Mouse (Mus musculus): ENCODE measurements around the gene Fbxw21. TPM values are rescaled to one million over a fixed set of nuclear protein-coding genes. Genes with fewer than 3 reads are reported as not detected.

Gene Fbxw21
- polyA plus RNA-seq, 1 experiment from 2014 or later, result not detected

GRCm38 (mm10) chr9:109110240-109110639 lies 51.6 kb downstream of the Fbxw21 start:
- Histone ChIP-seq H3K36me3 (replicated peaks) (peaks cover 92% of the 10 kb centered on the region), H3K9me3 (no peaks in the 10 kb centered on the region), H3K27ac (no peak overlapping the region), H3K4me3 (no peak overlapping the region), H3K27me3 (replicated peaks) (no peaks in the 10 kb centered on the region), H3K9ac (no peak overlapping the region), H3K4me2 (no peak overlapping the region), H3K4me1 (no peaks in the 10 kb centered on the region)
- 93% methylated on average over 11 of the region's 11 CpGs for WGBS
- ATAC-seq (replicated peaks), result no peak

GRCm38 (mm10) chr9:109107341-109107740 lies 54.5 kb downstream of the Fbxw21 start:
- peaks cover 77% of the 10 kb centered on the region for H3K36me3 ChIP-seq (replicated peaks)
- peaks cover 7% of the 10 kb centered on the region; the same call in 1 of the 2 replicates for H3K4me1 ChIP-seq
- ATAC-seq (replicated peaks), result no peak
- H3K4me3 ChIP-seq, result no peak overlapping the region
- H3K9me3 ChIP-seq, result no peaks in the 10 kb centered on the region
- H3K27me3 ChIP-seq (replicated peaks), result no peaks in the 10 kb centered on the region
- H3K9ac ChIP-seq, result no peak overlapping the region
- H3K4me2 ChIP-seq, result no peak overlapping the region
- 79% methylated on average over 5 of the region's 6 CpGs for WGBS
- H3K27ac ChIP-seq, result no peak overlapping the region

GRCm38 (mm10) chr9:109105648-109106047 lies 56.2 kb downstream of the Fbxw21 start:
- Histone ChIP-seq H3K4me1 (peaks cover 7% of the 10 kb centered on the region; the same call in 1 of the 2 replicates), H3K4me3 (no peak overlapping the region), H3K36me3 (replicated peaks) (peaks cover 64% of the 10 kb centered on the region), H3K9me3 (no peaks in the 10 kb centered on the region), H3K9ac (no peak overlapping the region), H3K27me3 (replicated peaks) (no peaks in the 10 kb centered on the region), H3K4me2 (no peak overlapping the region), H3K27ac (no peak overlapping the region)
- no peak for ATAC-seq (replicated peaks)
- WGBS, result 95% methylated on average over 12 of the region's 12 CpGs

- no peak; the same call in 1 of the 2 replicates for ATAC-seq (replicated peaks)
- no peak overlapping the region for H3K9ac ChIP-seq
- H3K36me3 ChIP-seq (replicated peaks), result peaks cover 58% of the 10 kb centered on the region
Measured at GRCm38 (mm10) chr9:109105011-109105410, 56.8 kb downstream of the Fbxw21 start.

GRCm38 (mm10) chr9:109104083-109104482 lies 57.8 kb downstream of the Fbxw21 start:
- 89% methylated on average over 9 of the region's 9 CpGs for WGBS
- peaks cover 51% of the 10 kb centered on the region for H3K36me3 ChIP-seq (replicated peaks)
- ATAC-seq (replicated peaks), result no peak
- no peak overlapping the region for H3K27ac ChIP-seq
- no peaks in the 10 kb centered on the region for H3K9me3 ChIP-seq
- peaks cover 13% of the 10 kb centered on the region for H3K4me1 ChIP-seq
- no peak overlapping the region for H3K4me3 ChIP-seq
- H3K4me2 ChIP-seq, result no peak overlapping the region
- H3K9ac ChIP-seq, result no peak overlapping the region
- no peaks in the 10 kb centered on the region for H3K27me3 ChIP-seq (replicated peaks)

More at GRCm38 (mm10) chr9:109105011-109105410, 56.8 kb downstream of the Fbxw21 start:
- Histone ChIP-seq H3K27ac (peak overlapping the region; percentile 32; the same call in 1 of the 2 replicates), H3K27me3 (replicated peaks) (no peaks in the 10 kb centered on the region), H3K4me2 (no peak overlapping the region), H3K9me3 (no peaks in the 10 kb centered on the region), H3K4me3 (no peak overlapping the region), H3K4me1 (peaks cover 7% of the 10 kb centered on the region; the same call in 1 of the 2 replicates)
- WGBS, result 73% methylated on average over 12 of the region's 12 CpGs

GRCm38 (mm10) chr9:109103250-109103649 lies 58.6 kb downstream of the Fbxw21 start:
- no peaks in the 10 kb centered on the region for H3K9me3 ChIP-seq
- peaks cover 42% of the 10 kb centered on the region for H3K36me3 ChIP-seq (replicated peaks)
- H3K4me1 ChIP-seq, result peaks cover 22% of the 10 kb centered on the region
- 82% methylated on average over 7 of the region's 7 CpGs for WGBS
- H3K27ac ChIP-seq, result no peak overlapping the region
- no peak overlapping the region for H3K4me2 ChIP-seq
- ATAC-seq (replicated peaks), result no peak
- no peak overlapping the region for H3K4me3 ChIP-seq
- no peak overlapping the region for H3K9ac ChIP-seq
- H3K27me3 ChIP-seq (replicated peaks), result no peaks in the 10 kb centered on the region

- peaks cover 37% of the 10 kb centered on the region for H3K36me3 ChIP-seq (replicated peaks)
- H3K9me3 ChIP-seq, result no peaks in the 10 kb centered on the region
- no peak overlapping the region for H3K4me3 ChIP-seq
- H3K27ac ChIP-seq, result no peak overlapping the region
- WGBS, result 96% methylated on average over 3 of the region's 3 CpGs
- H3K4me1 ChIP-seq, result peaks cover 29% of the 10 kb centered on the region
- no peak for ATAC-seq (replicated peaks)
- no peak overlapping the region for H3K4me2 ChIP-seq
- no peak overlapping the region for H3K9ac ChIP-seq
- H3K27me3 ChIP-seq (replicated peaks), result no peaks in the 10 kb centered on the region
Measured at GRCm38 (mm10) chr9:109102541-109102940, 59.3 kb downstream of the Fbxw21 start.

- Histone ChIP-seq H3K27ac (no peak overlapping the region), H3K4me2 (no peak overlapping the region), H3K9ac (no peak overlapping the region), H3K36me3 (replicated peaks) (peaks cover 33% of the 10 kb centered on the region), H3K4me3 (no peak overlapping the region), H3K4me1 (peaks cover 34% of the 10 kb centered on the region), H3K9me3 (no peaks in the 10 kb centered on the region), H3K27me3 (replicated peaks) (no peaks in the 10 kb centered on the region)
- no peak for ATAC-seq (replicated peaks)
- WGBS, result 91% methylated on average over 5 of the region's 5 CpGs
Measured at GRCm38 (mm10) chr9:109101933-109102445, 59.9 kb downstream of the Fbxw21 start.

- H3K27ac ChIP-seq, result no peak overlapping the region
- ATAC-seq (replicated peaks), result no peak
- H3K4me1 ChIP-seq, result peaks cover 44% of the 10 kb centered on the region
- H3K36me3 ChIP-seq (replicated peaks), result peaks cover 17% of the 10 kb centered on the region
- H3K9ac ChIP-seq, result no peak overlapping the region
- no peak overlapping the region for H3K4me3 ChIP-seq
- no peaks in the 10 kb centered on the region for H3K9me3 ChIP-seq
- no peak overlapping the region for H3K4me2 ChIP-seq
- 91% methylated on average over 20 of the region's 20 CpGs for WGBS
- H3K27me3 ChIP-seq (replicated peaks), result no peaks in the 10 kb centered on the region
Measured at GRCm38 (mm10) chr9:109100307-109100928, 61.4 kb downstream of the Fbxw21 start.

- H3K36me3 ChIP-seq (replicated peaks), result peaks cover 11% of the 10 kb centered on the region; the same call in 1 of the 2 replicates
- WGBS, result 51% methylated on average over 6 of the region's 6 CpGs
- H3K4me2 ChIP-seq, result peak overlapping the region; percentile 85
- no peaks in the 10 kb centered on the region for H3K9me3 ChIP-seq
- no peak for ATAC-seq (replicated peaks)
- H3K4me1 ChIP-seq, result peaks cover 45% of the 10 kb centered on the region
- peak overlapping the region; percentile 2; the same call in 1 of the 2 replicates for H3K9ac ChIP-seq
- H3K27ac ChIP-seq, result peak overlapping the region; percentile 99
- H3K27me3 ChIP-seq (replicated peaks), result no peaks in the 10 kb centered on the region
- no peak overlapping the region; the same call in 1 of the 2 replicates for H3K4me3 ChIP-seq
Measured at GRCm38 (mm10) chr9:109098969-109099368, 62.9 kb downstream of the Fbxw21 start.

GRCm38 (mm10) chr9:109098366-109098765 lies 63.5 kb downstream of the Fbxw21 start:
- H3K9me3 ChIP-seq, result no peaks in the 10 kb centered on the region
- H3K4me3 ChIP-seq, result peak overlapping the region; percentile 83; the same call in 1 of the 2 replicates
- ATAC-seq (replicated peaks), result no peak
- peak overlapping the region; percentile 85 for H3K4me2 ChIP-seq
- peaks cover 49% of the 10 kb centered on the region for H3K4me1 ChIP-seq
- 82% methylated on average over 8 of the region's 8 CpGs for WGBS
- peak overlapping the region; percentile 99 for H3K27ac ChIP-seq
- peak overlapping the region; percentile 18 for H3K9ac ChIP-seq
- H3K27me3 ChIP-seq (replicated peaks), result no peaks in the 10 kb centered on the region
- peaks cover 11% of the 10 kb centered on the region; the same call in 1 of the 2 replicates for H3K36me3 ChIP-seq (replicated peaks)

- peaks cover 49% of the 10 kb centered on the region for H3K4me1 ChIP-seq
- WGBS, result 48% methylated on average over 5 of the region's 5 CpGs
Measured at GRCm38 (mm10) chr9:109097831-109098230, 64.0 kb downstream of the Fbxw21 start.

More at GRCm38 (mm10) chr9:109097831-109098230, 64.0 kb downstream of the Fbxw21 start:
- Histone ChIP-seq H3K36me3 (replicated peaks) (peaks cover 10% of the 10 kb centered on the region; the same call in 1 of the 2 replicates), H3K9me3 (no peaks in the 10 kb centered on the region), H3K27me3 (replicated peaks) (no peaks in the 10 kb centered on the region), H3K9ac (peak overlapping the region; percentile 18; the same call in 1 of the 2 replicates), H3K4me2 (peak overlapping the region; percentile 85), H3K27ac (peak overlapping the region; percentile 99), H3K4me3 (peak overlapping the region; percentile 83)
- no peak for ATAC-seq (replicated peaks)

Data from midbrain, embryonic 15.5 days (tissue).